Mouse (Mus musculus): ENCODE data around the gene Scml4.

DNA sequence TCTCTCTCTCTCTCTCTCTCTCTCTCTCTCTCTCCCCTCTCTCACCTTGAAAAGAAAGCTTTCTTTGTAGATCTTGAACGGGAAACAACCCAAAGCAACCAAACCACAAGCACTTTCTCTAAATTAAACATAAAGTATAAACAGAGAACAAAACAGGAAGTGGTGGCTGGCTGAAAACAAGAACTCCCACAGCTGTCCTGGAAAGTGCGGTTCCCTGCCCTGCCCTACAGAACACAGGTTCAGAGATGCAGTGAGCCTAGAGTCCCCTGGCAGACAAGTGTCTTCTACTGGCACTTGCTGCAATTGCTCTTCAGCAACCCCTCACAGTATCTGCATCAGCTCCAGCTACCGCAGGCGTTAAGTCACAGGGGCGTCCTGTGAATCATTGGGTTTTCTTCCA is 37.5 kb downstream of the Scml4 start:
- TF ChIP-seq CTCF (IDR thresholded peaks at IDR 0.05; ENCODE audit: insufficient read depth, low read depth, low read length) (no peak), POLR2A (IDR thresholded peaks at IDR 0.05; ENCODE audit: insufficient read depth, low read depth, low read length) (no peak)
